40 mouse cellular contexts compared by ENCODE assay signal in the genomic region with DNA sequence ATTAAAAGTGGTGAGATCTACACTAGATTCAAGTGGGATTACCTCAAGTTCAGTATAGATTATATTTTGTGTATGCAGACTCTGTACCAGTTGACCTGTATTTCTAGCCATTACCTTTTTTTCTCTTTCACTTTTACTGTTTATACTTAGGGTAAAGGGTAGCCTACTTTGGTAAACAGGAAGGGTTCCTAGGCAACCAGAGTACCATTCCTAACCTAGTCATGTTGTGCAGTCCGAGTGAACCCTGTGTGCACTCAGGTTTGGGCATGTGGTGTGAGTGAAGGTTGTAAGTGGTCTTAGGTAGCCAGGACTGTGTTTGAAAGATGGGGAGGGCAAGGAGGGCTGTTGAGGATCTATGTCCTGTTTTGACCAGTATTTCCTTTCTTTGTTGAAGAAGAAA. TPM values are rescaled to one million over a fixed set of nuclear protein-coding genes. Genes with fewer than 3 reads are reported as not detected.
DNase-seq lines count a peak whose midpoint lies in the region; ATAC-seq and TF ChIP-seq lines count a peak whose summit lies in the region.
"Had no signal": no experiment of that assay in that cellular context is flagged by ENCODE, and none has a peak within 500 bp of the region (broad histone marks: within the 10 kb centered on the region; RNA-seq: fewer than 3 reads in every experiment).

No protein-coding gene starts in this region.

- peaks cover 18% of the 10 kb centered on the region for H3K36me3 ChIP-seq in liver, embryonic 12.5 days
- H3K36me3 ChIP-seq in liver, embryonic 11.5 days (ENCODE audit: control insufficient read depth, insufficient read depth, low read length): peaks cover 2% of the 10 kb centered on the region; the same call in 1 of the 2 replicates
- H3K36me3 ChIP-seq in liver, postnatal 0 days (replicated peaks; ENCODE audit: insufficient read depth, low read length): no peaks in the 10 kb centered on the region

- H3K27me3 ChIP-seq in liver, embryonic 12.5 days (replicated peaks): no peaks in the 10 kb centered on the region
- no peaks in the 10 kb centered on the region for H3K27me3 ChIP-seq in liver, embryonic 11.5 days (replicated peaks; ENCODE audit: control insufficient read depth, insufficient read depth, low read length)
- H3K27me3 ChIP-seq in liver, postnatal 0 days (ENCODE audit: insufficient read depth, low read length): no peaks in the 10 kb centered on the region
- H3K27me3 ChIP-seq: CH12.LX; embryonic facial prominence, embryonic 13.5 days; forebrain, embryonic 15.5 days; hindbrain, embryonic 13.5 days; megakaryocyte, embryonic 14.5 days; midbrain, embryonic 12.5 days; neural tube, embryonic 15.5 days had no signal

- ATAC-seq in liver, embryonic 12.5 days: peak; percentile 58
- ATAC-seq in liver, embryonic 11.5 days (replicated peaks; ENCODE audit: low FRiP score): no peak
- ATAC-seq in inflammation-experienced regulatory T-cells, adult 6 months: peak; percentile 83
- peak; percentile 92 for ATAC-seq in liver, postnatal 0 days
- ATAC-seq: forebrain, embryonic 15.5 days; lung, postnatal 0 days had no signal

- 0 out of 2 replicates have a peak, but pooled peaks cover 2% of the 10 kb centered on the region for H3K4me1 ChIP-seq in liver, embryonic 12.5 days
- H3K4me1 ChIP-seq in liver, embryonic 11.5 days (replicated peaks; ENCODE audit: control insufficient read depth, insufficient read depth, low read length): no peaks in the 10 kb centered on the region
- H3K4me1 ChIP-seq in liver, postnatal 0 days (ENCODE audit: insufficient read depth): no peaks in the 10 kb centered on the region
- H3K4me1 ChIP-seq: embryonic facial prominence, embryonic 13.5 days; forebrain, embryonic 10.5 days; forebrain, embryonic 15.5 days; hindbrain, embryonic 13.5 days; midbrain, embryonic 12.5 days; neural tube, embryonic 15.5 days had no signal

- H3K4me2 ChIP-seq in liver, embryonic 12.5 days: no peak overlapping the region
- H3K4me2 ChIP-seq in liver, embryonic 11.5 days: no peak overlapping the region
- H3K4me2 ChIP-seq in liver, postnatal 0 days (ENCODE audit: low read depth, low read length): no peak overlapping the region
- H3K4me2 ChIP-seq: embryonic facial prominence, embryonic 13.5 days; forebrain, embryonic 15.5 days; heart, embryonic 11.5 days; hindbrain, embryonic 13.5 days; midbrain, embryonic 12.5 days; neural tube, embryonic 15.5 days had no signal

- H3K9ac ChIP-seq in liver, embryonic 12.5 days: no peak overlapping the region
- H3K9ac ChIP-seq in liver, embryonic 11.5 days (ENCODE audit: low read depth, low read length): no peak overlapping the region
- no peak overlapping the region for H3K9ac ChIP-seq in liver, postnatal 0 days (replicated peaks)
- H3K9ac ChIP-seq: embryonic facial prominence, embryonic 13.5 days; forebrain, embryonic 15.5 days; hindbrain, embryonic 13.5 days; midbrain, embryonic 12.5 days; neural tube, embryonic 15.5 days had no signal

- 33% methylated on average over 1 of the region's 1 CpGs for WGBS in liver, embryonic 12.5 days (ENCODE audit: insufficient replicate concordance)
- 35% methylated on average over 1 of the region's 1 CpGs for WGBS in liver, embryonic 11.5 days
- WGBS in liver, postnatal 0 days (ENCODE audit: insufficient replicate concordance): 37% methylated on average over 1 of the region's 1 CpGs

- no peak for DNase-seq in liver, embryonic 11.5 days (ENCODE audit: low spot score)
- DNase-seq in liver, postnatal 0 days: no peak
- DNase-seq in cerebellum, postnatal 4 days (ENCODE audit: low spot score in 2 of 2): no peak
- no peak for DNase-seq in gastrocnemius, postnatal 25 days
- no peak for DNase-seq in ovary, postnatal 36 days (ENCODE audit: low spot score)
- DNase-seq: adrenal gland, postnatal 10 days; cerebellum, adult 9-11 months; gastrocnemius, postnatal 36 days; heart, adult 18-20 months; heart, postnatal 36 days; kidney, adult 11 months; kidney, postnatal 25 days; lung, adult 18-20 months; lung, postnatal 4 days; right cerebral cortex, postnatal 4 days; thymus, postnatal 4 days had no signal

- no peak for TF ChIP-seq CTCF in liver, postnatal 0 days (IDR thresholded peaks at IDR 0.05; ENCODE audit: low read depth)

- H3K27ac ChIP-seq in liver, embryonic 12.5 days: no peak overlapping the region
- H3K27ac ChIP-seq in liver, embryonic 11.5 days (ENCODE audit: low read depth, low read length): no peak overlapping the region
- 0 out of 2 replicates have a peak overlapping the region, but pooled peaks have one; percentile 24 for H3K27ac ChIP-seq in liver, postnatal 0 days (ENCODE audit: low read depth)
- H3K27ac ChIP-seq: embryonic facial prominence, embryonic 13.5 days; forebrain, embryonic 10.5 days; forebrain, embryonic 15.5 days; hindbrain, embryonic 13.5 days; layer of hippocampus, adult 2 months; midbrain, embryonic 12.5 days; neural tube, embryonic 15.5 days had no signal

- H3K9me3 ChIP-seq in liver, embryonic 12.5 days (replicated peaks): no peaks in the 10 kb centered on the region
- H3K9me3 ChIP-seq in liver, embryonic 11.5 days (ENCODE audit: control insufficient read depth, low read length): no peaks in the 10 kb centered on the region
- no peaks in the 10 kb centered on the region for H3K9me3 ChIP-seq in liver, postnatal 0 days (ENCODE audit: low read length)
- H3K9me3 ChIP-seq: embryonic facial prominence, embryonic 13.5 days; forebrain, embryonic 10.5 days; forebrain, embryonic 15.5 days; hindbrain, embryonic 13.5 days; megakaryocyte, embryonic 14.5 days; midbrain, embryonic 12.5 days; neural tube, embryonic 15.5 days had no signal

- TF ChIP-seq EP300 in liver, postnatal 0 days (IDR thresholded peaks at IDR 0.05; ENCODE audit: low read depth): no peak

- no peak overlapping the region for H3K4me3 ChIP-seq in liver, embryonic 12.5 days
- no peak overlapping the region for H3K4me3 ChIP-seq in liver, embryonic 11.5 days (ENCODE audit: low read depth, low read length)
- no peak overlapping the region for H3K4me3 ChIP-seq in liver, postnatal 0 days (ENCODE audit: low read depth, low read length)
- H3K4me3 ChIP-seq: embryonic facial prominence, embryonic 13.5 days; forebrain, embryonic 10.5 days; forebrain, embryonic 15.5 days; hindbrain, embryonic 13.5 days; layer of hippocampus, adult 2 months; megakaryocyte, embryonic 14.5 days; midbrain, embryonic 12.5 days; neural tube, embryonic 15.5 days had no signal

RNA-seq across cellular contexts. Expression of a gene that starts 8.4 kb away (rescaled TPM):
- polyA plus RNA-seq in liver, embryonic 12.5 days (2016; fragmentation: Nextera tagmentation; extraction: Ambion mirVana): 22.2 and 24.1 TPM in 2 replicates
- 44.1 and 49.7 TPM in 2 replicates for polyA plus RNA-seq in liver, embryonic 11.5 days (2014; fragmentation: Nextera tagmentation; extraction: Ambion mirVana)
- 10 to 100 TPM; 11.2 to 11.6 (median 11.2) TPM for polyA plus RNA-seq in inflammation-experienced regulatory T-cells, adult 6 months (2017; shearing (Covaris generic))
- polyA plus RNA-seq in liver, postnatal 0 days (2015; fragmentation: Nextera tagmentation; extraction: Ambion mirVana): 16.6 and 17.4 TPM in 2 replicates
- total RNA-seq in gastrocnemius, postnatal 25 days (2021): 10 to 100 TPM; 15.6 to 20.7 TPM

RNA-seq across cellular contexts. Expression of a gene that starts 22.3 kb away (rescaled TPM):
- not detected in 2 replicates for polyA plus RNA-seq in liver, embryonic 12.5 days (2016; fragmentation: Nextera tagmentation; extraction: Ambion mirVana)
- not detected in 2 replicates for polyA plus RNA-seq in liver, embryonic 11.5 days (2014; fragmentation: Nextera tagmentation; extraction: Ambion mirVana)
- not detected for polyA plus RNA-seq in inflammation-experienced regulatory T-cells, adult 6 months (2017; shearing (Covaris generic))
- not detected in 2 replicates for polyA plus RNA-seq in liver, postnatal 0 days (2015; fragmentation: Nextera tagmentation; extraction: Ambion mirVana)
- total RNA-seq in gastrocnemius, postnatal 25 days (2021): not detected
- total RNA-seq: adrenal gland, postnatal 10 days; CH12.LX; common myeloid progenitor, adult 5-6 weeks; gastrocnemius, adult 18-20 months; gastrocnemius, postnatal 36 days; heart, adult 18-20 months; heart, postnatal 36 days; layer of hippocampus, adult 2 months; layer of hippocampus, postnatal 14 days; left cerebral cortex, postnatal 14 days; monocyte, adult 5-6 weeks had no signal
- polyA plus RNA-seq: embryonic facial prominence, embryonic 13.5 days; forebrain, embryonic 10.5 days; forebrain, embryonic 15.5 days; frontal cortex, adult 2 months; heart, embryonic 11.5 days; heart, embryonic 16.5 days; hindbrain, embryonic 13.5 days; kidney, embryonic 14.5 days; limb, embryonic 11.5 days; lung, postnatal 0 days; midbrain, embryonic 12.5 days; neural tube, embryonic 15.5 days; testis, adult 2 months; thymus, postnatal 0 days had no signal

RNA-seq across cellular contexts. Expression of a gene that starts 27.0 kb away (rescaled TPM):
- 296 and 311 TPM in 2 replicates for polyA plus RNA-seq in liver, embryonic 12.5 days (2016; fragmentation: Nextera tagmentation; extraction: Ambion mirVana)
- 390 and 411 TPM in 2 replicates for polyA plus RNA-seq in liver, embryonic 11.5 days (2014; fragmentation: Nextera tagmentation; extraction: Ambion mirVana)
- 100 to 1,000 TPM; 364 to 457 (median 417) TPM for polyA plus RNA-seq in inflammation-experienced regulatory T-cells, adult 6 months (2017; shearing (Covaris generic))
- 379 and 389 TPM in 2 replicates for polyA plus RNA-seq in liver, postnatal 0 days (2015; fragmentation: Nextera tagmentation; extraction: Ambion mirVana)
- total RNA-seq in gastrocnemius, postnatal 25 days (2021): 100 to 1,000 TPM; 326 to 339 TPM

RNA-seq across cellular contexts. Expression of a gene that starts 27.0 kb away (rescaled TPM):
- polyA plus RNA-seq in liver, embryonic 12.5 days (2016; fragmentation: Nextera tagmentation; extraction: Ambion mirVana): 689 and 715 TPM in 2 replicates
- polyA plus RNA-seq in liver, embryonic 11.5 days (2014; fragmentation: Nextera tagmentation; extraction: Ambion mirVana): 1,026 and 1,173 TPM in 2 replicates
- polyA plus RNA-seq in inflammation-experienced regulatory T-cells, adult 6 months (2017; shearing (Covaris generic)): 1,000 to 10,000 TPM; 1,118 to 2,316 (median 1,890) TPM
- 699 and 710 TPM in 2 replicates for polyA plus RNA-seq in liver, postnatal 0 days (2015; fragmentation: Nextera tagmentation; extraction: Ambion mirVana)
- 100 to 1,000 TPM; 538 to 612 TPM for total RNA-seq in gastrocnemius, postnatal 25 days (2021)

RNA-seq across cellular contexts. Expression of a gene that starts 39.1 kb away (rescaled TPM):
- polyA plus RNA-seq in liver, embryonic 12.5 days (2016; fragmentation: Nextera tagmentation; extraction: Ambion mirVana): 4.8 and 6.0 TPM in 2 replicates
- 10.2 and 11.8 TPM in 2 replicates for polyA plus RNA-seq in liver, embryonic 11.5 days (2014; fragmentation: Nextera tagmentation; extraction: Ambion mirVana)
- 1 to 10 TPM in 2 of 3 experiments, under 1 TPM in 1; 0.20 to 7.4 (median 1.3) TPM for polyA plus RNA-seq in inflammation-experienced regulatory T-cells, adult 6 months (2017; shearing (Covaris generic))
- polyA plus RNA-seq in liver, postnatal 0 days (2015; fragmentation: Nextera tagmentation; extraction: Ambion mirVana): 2.6 and 3.6 TPM in 2 replicates
- 1 to 10 TPM in 1 of 2 experiments, under 1 TPM in 1; 0.95 to 1.0 TPM for total RNA-seq in gastrocnemius, postnatal 25 days (2021)
